Mouse (Mus musculus) thymus, adult 2 months (tissue): ENCODE measurements around the gene Gcc1.

Experiments
- CTCF ChIP-seq: fragments of 200-500 bp; IDR thresholded peaks from 2 replicates; pipeline ENCODE4 v1.5.1; 2012; ENCODE audit warnings: mild to moderate bottlenecking, control low read depth, low read length, moderate library complexity, borderline replicate concordance; ENCODE audit not compliant: control insufficient read depth, poor library complexity, insufficient read depth; ENCODE audit errors: extremely low read depth
- POLR2A ChIP-seq: fragments of 200-500 bp; IDR thresholded peaks from 2 replicates; pipeline ENCODE4 v1.6.1; 2012; ENCODE audit warnings: mild to moderate bottlenecking, low read length, control low read depth, moderate library complexity; ENCODE audit not compliant: control insufficient read depth, poor library complexity, insufficient read depth; ENCODE audit errors: extremely low read depth

DNA sequence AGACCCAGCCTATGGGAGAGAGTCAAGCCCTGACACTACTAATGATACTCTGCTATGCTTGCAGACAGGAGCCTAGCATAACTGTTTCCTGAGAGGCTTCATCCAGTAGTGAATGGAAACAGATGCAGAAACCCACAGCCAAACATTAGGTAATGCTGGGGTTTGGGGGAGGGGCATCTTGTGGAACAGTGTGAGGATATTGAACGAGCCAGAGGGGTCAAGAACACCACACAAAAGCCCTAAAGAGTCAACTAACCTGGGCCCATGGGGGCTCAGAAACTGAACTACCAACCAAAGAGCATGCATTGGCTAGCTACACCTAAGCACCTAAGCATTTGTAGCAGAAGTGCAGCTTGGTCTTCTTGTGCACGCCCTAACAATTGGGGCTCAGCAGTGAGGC lies 17.0 kb downstream of the Gcc1 start:
- TF ChIP-seq CTCF = no peak
- no peak for TF ChIP-seq POLR2A
